Mouse (Mus musculus): Measurements from ENCODE around the gene Tmem174.

DNA sequence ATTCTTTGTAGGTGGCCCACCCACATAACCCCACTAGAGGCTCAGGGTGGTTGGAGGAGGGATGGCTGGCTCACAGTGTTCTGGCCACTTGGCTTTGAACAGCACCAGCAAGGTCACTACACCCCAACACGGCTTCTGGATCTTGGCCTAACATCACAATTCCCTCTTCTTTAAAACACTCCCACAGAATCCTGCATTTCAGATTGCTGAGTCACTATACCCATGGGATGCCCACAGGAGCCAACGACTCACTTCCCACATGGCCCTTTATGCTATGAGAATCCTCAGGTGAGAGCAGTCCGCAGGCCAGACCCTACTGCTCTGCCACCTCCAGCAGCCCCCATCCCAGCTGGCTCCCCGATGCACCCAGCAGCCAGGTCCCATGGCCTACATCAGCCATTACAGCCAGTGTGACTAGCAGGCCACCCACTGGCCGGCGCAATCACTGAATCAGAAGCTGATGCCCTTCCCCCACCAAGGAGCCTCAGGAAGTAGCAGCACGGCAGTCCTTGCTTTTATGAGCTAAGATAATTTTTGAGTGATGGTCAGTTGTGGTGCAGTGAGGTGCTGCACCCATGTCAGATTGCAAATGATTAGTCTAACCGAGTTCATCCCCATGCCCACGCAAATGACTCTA, 4.8 kb downstream of the Tmem174 start:
- TF ChIP-seq ZC3H11A (IDR thresholded peaks at IDR 0.05; ENCODE audit: borderline replicate concordance, low read depth, low read length) (no peak), CHD2 (IDR thresholded peaks at IDR 0.05; ENCODE audit: low read depth, low read length) (no peak), MAFK (IDR thresholded peaks at IDR 0.05; ENCODE audit: insufficient read depth, low read depth, low read length) (no peak), ZNF384 (IDR thresholded peaks at IDR 0.05; ENCODE audit: low read depth, low read length) (no peak)
